Mouse (Mus musculus): Measurements from ENCODE around the gene Gabrb1. TPM values are rescaled to one million over a fixed set of nuclear protein-coding genes. Genes with fewer than 3 reads are reported as not detected.
"Not testable (repeated sequence)": the region's sequence is repeated elsewhere in the genome, so short reads cannot be mapped to it uniquely, and the experiment has no call there.

Gene Gabrb1
- polyA plus RNA-seq, 1 experiment from 2014 or later, result 0.43 TPM

GRCm38 (mm10) chr5:72036954-72037353 is 379.0 kb downstream of the Gabrb1 start:
- H3K4me3 ChIP-seq (ENCODE audit: low read depth, low read length), result no peak overlapping the region
- DNase-seq (ENCODE audit: low spot score), result no peak
- ATAC-seq (replicated peaks; ENCODE audit: low FRiP score, low TSS enrichment, low read depth), result no peak

DNA sequence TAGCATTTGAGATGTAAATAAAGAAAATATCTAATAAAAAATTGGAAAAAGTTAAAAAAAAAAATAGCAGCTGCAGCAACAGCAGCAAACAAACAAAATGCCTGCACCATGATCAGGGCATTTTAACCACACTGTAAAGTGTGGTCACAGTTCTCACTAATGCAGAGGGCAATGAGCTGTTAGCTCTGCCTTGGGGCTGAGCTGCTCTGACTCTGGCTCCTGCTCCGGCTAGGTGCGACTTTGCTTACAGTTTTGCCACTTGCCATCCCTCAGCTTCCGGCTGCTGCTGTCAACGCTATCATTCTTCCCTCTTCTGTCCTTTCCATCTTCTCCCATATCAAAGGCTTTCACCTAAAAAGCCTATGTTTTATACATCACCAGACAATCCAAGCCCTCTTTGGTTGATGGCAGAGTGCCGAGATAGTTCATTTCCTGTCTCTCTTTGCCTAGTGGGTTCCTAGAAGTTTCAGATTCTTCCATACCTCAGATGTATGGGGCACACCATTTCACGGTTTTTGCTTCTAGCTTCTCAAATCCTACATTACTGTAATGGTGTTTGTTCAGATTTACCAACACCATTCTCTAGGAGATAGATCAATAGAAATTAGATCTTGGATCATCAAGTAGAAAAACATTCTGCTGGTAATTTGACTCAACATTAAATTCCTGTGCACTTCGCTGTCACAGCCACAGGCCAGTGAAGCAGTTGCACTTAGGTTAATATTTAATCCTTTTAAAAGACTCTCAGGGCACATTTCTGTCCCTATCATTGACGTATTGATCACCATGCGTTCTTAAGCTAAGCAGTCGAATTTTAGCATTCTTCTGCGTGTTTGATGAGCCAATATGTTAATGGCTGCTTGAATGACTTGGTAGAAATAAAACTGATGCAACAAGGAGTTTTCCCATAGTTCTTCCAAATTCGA is 385.6 kb downstream of the Gabrb1 start:
- Histone ChIP-seq H3K9me3 (ENCODE audit: control insufficient read depth, low read length) (no peaks in the 10 kb centered on the region), H3K27me3 (replicated peaks; ENCODE audit: control insufficient read depth, insufficient read depth, low read length) (no peaks in the 10 kb centered on the region), H3K4me3 (ENCODE audit: low read depth, low read length) (no peak overlapping the region), H3K36me3 (ENCODE audit: control insufficient read depth, insufficient read depth, low read length) (no peaks in the 10 kb centered on the region), H3K27ac (ENCODE audit: low read depth) (no peak overlapping the region), H3K9ac (ENCODE audit: low read length) (no peak overlapping the region), H3K4me2 (ENCODE audit: low read length) (peak overlapping the region; percentile 8; the same call in 1 of the 2 replicates), H3K4me1 (replicated peaks; ENCODE audit: control insufficient read depth, insufficient read depth, low read length) (no peaks in the 10 kb centered on the region)
- DNase-seq (ENCODE audit: low spot score) (no peak), ATAC-seq (replicated peaks; ENCODE audit: low FRiP score, low TSS enrichment, low read depth) (no peak)
- 66% methylated on average over 12 of the region's 12 CpGs for WGBS

More at GRCm38 (mm10) chr5:72036954-72037353, 379.0 kb downstream of the Gabrb1 start:
- Histone ChIP-seq H3K4me1 (replicated peaks; ENCODE audit: control insufficient read depth, insufficient read depth, low read length) (no peaks in the 10 kb centered on the region), H3K4me2 (ENCODE audit: low read length) (no peak overlapping the region), H3K36me3 (ENCODE audit: control insufficient read depth, insufficient read depth, low read length) (no peaks in the 10 kb centered on the region), H3K9ac (ENCODE audit: low read length) (no peak overlapping the region), H3K27me3 (replicated peaks; ENCODE audit: control insufficient read depth, insufficient read depth, low read length) (no peaks in the 10 kb centered on the region), H3K27ac (ENCODE audit: low read depth) (no peak overlapping the region), H3K9me3 (ENCODE audit: control insufficient read depth, low read length) (no peaks in the 10 kb centered on the region)

DNA sequence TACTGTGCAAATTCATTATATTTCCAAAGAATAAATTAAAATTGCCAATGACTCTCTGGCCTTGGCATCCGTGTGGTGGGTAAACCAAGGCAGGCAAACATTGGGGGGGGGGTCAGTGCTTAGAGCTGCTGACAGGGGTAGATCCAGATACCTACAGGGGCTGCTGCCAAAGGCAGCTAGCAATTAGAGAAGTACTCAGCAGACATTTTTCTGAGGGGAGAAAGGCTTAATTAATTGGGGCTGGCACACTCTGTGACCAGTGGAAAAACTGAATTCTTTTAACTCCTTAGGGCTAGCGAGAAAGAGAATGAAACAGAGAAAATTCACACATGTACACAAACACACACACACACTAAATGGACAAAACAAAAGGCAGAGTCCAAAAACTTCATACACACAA is 388.3 kb downstream of the Gabrb1 start:
- WGBS, result 81% methylated on average over 2 of the region's 2 CpGs
- Histone ChIP-seq H3K27ac (ENCODE audit: low read depth) (no peak overlapping the region), H3K36me3 (ENCODE audit: control insufficient read depth, insufficient read depth, low read length) (no peaks in the 10 kb centered on the region), H3K9ac (ENCODE audit: low read length) (no peak overlapping the region), H3K4me2 (ENCODE audit: low read length) (no peak overlapping the region), H3K4me3 (ENCODE audit: low read depth, low read length) (no peak overlapping the region), H3K9me3 (ENCODE audit: control insufficient read depth, low read length) (no peaks in the 10 kb centered on the region), H3K27me3 (replicated peaks; ENCODE audit: control insufficient read depth, insufficient read depth, low read length) (no peaks in the 10 kb centered on the region), H3K4me1 (replicated peaks; ENCODE audit: control insufficient read depth, insufficient read depth, low read length) (no peaks in the 10 kb centered on the region)
- DNase-seq (ENCODE audit: low spot score), result no peak
- no peak for ATAC-seq (replicated peaks; ENCODE audit: low FRiP score, low TSS enrichment, low read depth)

DNA sequence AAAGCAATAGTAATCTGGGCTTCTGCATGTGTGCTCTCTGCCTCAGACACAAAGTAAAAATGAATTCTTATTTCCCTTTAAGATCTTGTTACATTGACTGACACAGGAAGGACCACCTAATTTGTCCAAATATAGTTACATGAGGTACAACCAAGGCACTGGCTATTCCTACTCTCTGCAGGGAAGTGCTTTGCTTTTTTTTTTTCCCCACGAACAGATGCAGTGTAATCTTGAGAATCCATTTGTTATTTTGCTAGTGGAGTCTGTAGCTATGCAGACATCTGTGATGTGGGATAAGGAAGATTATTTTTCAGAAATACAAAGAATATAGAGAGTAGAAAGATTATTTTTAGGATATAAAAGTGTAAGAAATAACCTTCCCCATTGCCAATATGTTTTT is 406.2 kb downstream of the Gabrb1 start:
- WGBS, result 39% methylated on average over 1 of the region's 1 CpGs
- no peak for DNase-seq (ENCODE audit: low spot score)

DNA sequence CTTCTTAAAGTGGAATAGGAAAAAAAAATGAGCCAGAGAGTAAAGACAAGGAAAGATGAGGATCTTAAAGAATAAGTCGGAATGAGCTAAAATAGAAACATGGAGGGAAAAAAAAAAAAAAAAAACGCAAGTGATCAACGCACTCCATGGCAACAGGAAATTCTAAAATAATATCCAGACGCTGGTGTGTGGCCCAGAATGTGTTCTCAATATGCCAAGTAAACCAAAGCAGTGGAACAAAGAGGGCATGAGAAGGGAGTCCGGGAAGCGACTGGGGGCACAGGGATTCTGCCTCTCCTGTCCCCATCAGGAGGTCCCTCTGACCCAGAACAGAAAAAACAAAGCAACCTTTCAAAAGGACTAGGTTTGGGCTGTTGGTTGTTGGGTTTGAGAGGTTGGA is 410.9 kb downstream of the Gabrb1 start:
- no peak overlapping the region for H3K4me3 ChIP-seq (ENCODE audit: low read depth, low read length)
- ATAC-seq (replicated peaks; ENCODE audit: low FRiP score, low TSS enrichment, low read depth) (no peak), DNase-seq (ENCODE audit: low spot score) (no peak)
- no peak overlapping the region for H3K4me2 ChIP-seq (ENCODE audit: low read length)
- H3K27ac ChIP-seq (ENCODE audit: low read depth), result no peak overlapping the region
- no peaks in the 10 kb centered on the region for H3K9me3 ChIP-seq (ENCODE audit: control insufficient read depth, low read length)
- no peaks in the 10 kb centered on the region for H3K36me3 ChIP-seq (ENCODE audit: control insufficient read depth, insufficient read depth, low read length)
- H3K9ac ChIP-seq (ENCODE audit: low read length), result no peak overlapping the region
- 63% methylated on average over 6 of the region's 6 CpGs for WGBS
- no peaks in the 10 kb centered on the region for H3K27me3 ChIP-seq (replicated peaks; ENCODE audit: control insufficient read depth, insufficient read depth, low read length)
- H3K4me1 ChIP-seq (replicated peaks; ENCODE audit: control insufficient read depth, insufficient read depth, low read length), result no peaks in the 10 kb centered on the region

More for the DNA sequence above, 406.2 kb downstream of the Gabrb1 start:
- ATAC-seq (replicated peaks; ENCODE audit: low FRiP score, low TSS enrichment, low read depth), result no peak
- Histone ChIP-seq H3K36me3 (ENCODE audit: control insufficient read depth, insufficient read depth, low read length) (no peaks in the 10 kb centered on the region), H3K4me1 (replicated peaks; ENCODE audit: control insufficient read depth, insufficient read depth, low read length) (no peaks in the 10 kb centered on the region), H3K4me3 (ENCODE audit: low read depth, low read length) (no peak overlapping the region), H3K9ac (ENCODE audit: low read length) (no peak overlapping the region), H3K27ac (ENCODE audit: low read depth) (no peak overlapping the region), H3K4me2 (ENCODE audit: low read length) (no peak overlapping the region), H3K9me3 (ENCODE audit: control insufficient read depth, low read length) (no peaks in the 10 kb centered on the region), H3K27me3 (replicated peaks; ENCODE audit: control insufficient read depth, insufficient read depth, low read length) (no peaks in the 10 kb centered on the region)

DNA sequence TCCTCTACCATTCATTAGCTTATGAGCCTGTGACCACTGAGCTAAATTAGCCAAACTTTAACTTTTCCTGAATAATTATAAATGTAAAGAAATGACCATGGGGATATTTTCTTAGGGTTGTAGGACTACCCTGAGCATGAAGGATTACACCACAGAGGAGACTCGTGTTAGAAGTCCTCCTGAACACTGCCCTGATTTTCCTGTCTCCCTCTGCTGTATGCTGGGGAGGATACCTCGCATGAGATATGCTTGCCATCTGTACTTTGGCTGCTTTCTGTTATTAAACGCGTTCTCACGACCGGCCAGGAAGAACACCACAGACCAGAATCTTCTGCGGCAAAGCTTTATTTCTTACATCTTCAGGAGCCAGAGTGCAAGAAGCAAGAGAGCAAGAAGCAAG is 411.5 kb downstream of the Gabrb1 start:
- H3K4me1 ChIP-seq (replicated peaks; ENCODE audit: control insufficient read depth, insufficient read depth, low read length); H3K27ac ChIP-seq (ENCODE audit: low read depth); ATAC-seq (replicated peaks; ENCODE audit: low FRiP score, low TSS enrichment, low read depth); H3K27me3 ChIP-seq (replicated peaks; ENCODE audit: control insufficient read depth, insufficient read depth, low read length); H3K9ac ChIP-seq (ENCODE audit: low read length); H3K9me3 ChIP-seq (ENCODE audit: control insufficient read depth, low read length); H3K36me3 ChIP-seq (ENCODE audit: control insufficient read depth, insufficient read depth, low read length); H3K4me2 ChIP-seq (ENCODE audit: low read length); H3K4me3 ChIP-seq (ENCODE audit: low read depth, low read length); DNase-seq (ENCODE audit: low spot score): not testable (repeated sequence)
- 87% methylated on average over 7 of the region's 7 CpGs for WGBS

DNA sequence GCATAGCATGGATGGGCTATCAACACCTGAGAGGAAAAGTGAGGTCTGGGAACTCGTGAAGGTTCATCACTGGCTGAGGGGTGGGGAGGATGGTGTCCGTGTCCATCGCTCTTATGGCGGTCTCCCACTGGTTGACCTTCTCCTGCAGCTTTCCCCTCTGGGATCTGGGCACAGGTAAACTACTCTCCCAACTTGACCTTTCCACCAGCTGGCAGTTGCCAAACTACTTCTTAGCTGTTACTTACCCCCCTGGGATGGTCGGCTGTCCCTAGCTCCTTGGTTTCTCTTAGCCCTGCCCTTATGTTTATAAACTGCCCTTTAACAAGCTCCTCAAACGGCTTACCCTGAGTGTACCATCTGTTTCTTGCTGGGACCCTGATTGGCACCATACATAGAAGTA is 418.9 kb downstream of the Gabrb1 start:
- Histone ChIP-seq H3K4me2 (ENCODE audit: low read length) (no peak overlapping the region), H3K9ac (ENCODE audit: low read length) (no peak overlapping the region), H3K9me3 (ENCODE audit: control insufficient read depth, low read length) (no peaks in the 10 kb centered on the region), H3K4me1 (replicated peaks; ENCODE audit: control insufficient read depth, insufficient read depth, low read length) (no peaks in the 10 kb centered on the region), H3K27ac (ENCODE audit: low read depth) (no peak overlapping the region), H3K4me3 (ENCODE audit: low read depth, low read length) (no peak overlapping the region), H3K27me3 (replicated peaks; ENCODE audit: control insufficient read depth, insufficient read depth, low read length) (no peaks in the 10 kb centered on the region), H3K36me3 (ENCODE audit: control insufficient read depth, insufficient read depth, low read length) (no peaks in the 10 kb centered on the region)
- 91% methylated on average over 6 of the region's 6 CpGs for WGBS
- ATAC-seq (replicated peaks; ENCODE audit: low FRiP score, low TSS enrichment, low read depth), result no peak
- no peak for DNase-seq (ENCODE audit: low spot score)

- H3K9me3 ChIP-seq (ENCODE audit: control insufficient read depth, low read length), result no peaks in the 10 kb centered on the region
- H3K9ac ChIP-seq (ENCODE audit: low read length), result no peak overlapping the region
- no peaks in the 10 kb centered on the region for H3K4me1 ChIP-seq (replicated peaks; ENCODE audit: control insufficient read depth, insufficient read depth, low read length)
- H3K36me3 ChIP-seq (ENCODE audit: control insufficient read depth, insufficient read depth, low read length), result no peaks in the 10 kb centered on the region
- no peak overlapping the region for H3K4me2 ChIP-seq (ENCODE audit: low read length)
- no peak overlapping the region for H3K4me3 ChIP-seq (ENCODE audit: low read depth, low read length)
- DNase-seq (ENCODE audit: low spot score) (no peak), ATAC-seq (replicated peaks; ENCODE audit: low FRiP score, low TSS enrichment, low read depth) (no peak)
- H3K27ac ChIP-seq (ENCODE audit: low read depth), result no peak overlapping the region
- WGBS, result 88% methylated on average over 1 of the region's 1 CpGs
- H3K27me3 ChIP-seq (replicated peaks; ENCODE audit: control insufficient read depth, insufficient read depth, low read length), result no peaks in the 10 kb centered on the region
Observed at GRCm38 (mm10) chr5:72086518-72086917, 428.6 kb downstream of the Gabrb1 start.

- no peak overlapping the region for H3K4me3 ChIP-seq (ENCODE audit: low read depth, low read length)
- no peak for ATAC-seq (replicated peaks; ENCODE audit: low FRiP score, low TSS enrichment, low read depth)
Observed at GRCm38 (mm10) chr5:72094582-72094981, 436.7 kb downstream of the Gabrb1 start.

More at GRCm38 (mm10) chr5:72094582-72094981, 436.7 kb downstream of the Gabrb1 start:
- Histone ChIP-seq H3K4me1 (replicated peaks; ENCODE audit: control insufficient read depth, insufficient read depth, low read length) (no peaks in the 10 kb centered on the region), H3K36me3 (ENCODE audit: control insufficient read depth, insufficient read depth, low read length) (no peaks in the 10 kb centered on the region), H3K9ac (ENCODE audit: low read length) (no peak overlapping the region), H3K9me3 (ENCODE audit: control insufficient read depth, low read length) (no peaks in the 10 kb centered on the region), H3K27ac (ENCODE audit: low read depth) (no peak overlapping the region), H3K4me2 (ENCODE audit: low read length) (no peak overlapping the region), H3K27me3 (replicated peaks; ENCODE audit: control insufficient read depth, insufficient read depth, low read length) (no peaks in the 10 kb centered on the region)
- 53% methylated on average over 7 of the region's 7 CpGs for WGBS
- no peak for DNase-seq (ENCODE audit: low spot score)

Measured in intestine, embryonic 14.5 days (tissue).